Mouse (Mus musculus) cerebellum, adult 11-12 months (tissue): Measurements from ENCODE around the gene Maco1.

Experiments used
- DNase-seq: peaks from one replicate; pipeline ENCODE4 v3.0.0; 2022

Gene Maco1

DNA sequence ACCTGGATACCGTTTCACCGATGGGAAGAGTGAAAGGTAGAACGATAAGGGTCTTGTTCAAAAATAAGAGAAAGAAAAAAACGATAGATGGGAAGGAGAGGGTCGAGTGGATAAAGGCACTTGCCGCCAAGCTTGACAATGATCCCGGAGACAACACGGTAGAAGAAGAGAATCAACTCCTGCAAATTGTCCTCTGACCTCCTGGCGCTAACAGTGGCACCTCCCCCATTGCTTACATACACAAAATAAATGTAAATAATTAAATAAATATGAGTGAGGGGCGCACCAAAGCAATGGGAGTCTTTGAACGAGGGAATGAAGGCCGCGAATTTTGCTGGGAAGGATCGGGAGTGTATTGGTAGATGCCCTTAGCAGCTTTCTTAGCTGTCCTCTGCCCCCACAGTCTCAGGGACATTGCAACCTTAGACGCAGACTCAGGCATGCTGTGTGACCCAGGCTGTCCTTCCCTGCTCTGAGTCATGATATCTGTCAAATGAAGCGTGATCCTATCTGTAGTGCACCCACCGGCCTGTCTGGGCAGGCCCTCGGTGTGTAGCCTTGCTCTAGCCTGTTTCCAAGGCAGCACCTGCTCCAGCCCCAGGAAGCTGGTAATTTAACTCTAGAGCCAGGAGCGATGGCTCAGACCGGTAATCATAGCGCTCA lies 84.8 kb downstream of the Maco1 start:
- peak; percentile 85 for DNase-seq

- peak; percentile 77 for DNase-seq
Observed at GRCm38 (mm10) chr4:134767426-134768225, 85.5 kb downstream of the Maco1 start, which contains the start of gene Ldlrap1. TSS of gene Ldlrap1 (minus strand) at chr4:134768024.

DNA sequence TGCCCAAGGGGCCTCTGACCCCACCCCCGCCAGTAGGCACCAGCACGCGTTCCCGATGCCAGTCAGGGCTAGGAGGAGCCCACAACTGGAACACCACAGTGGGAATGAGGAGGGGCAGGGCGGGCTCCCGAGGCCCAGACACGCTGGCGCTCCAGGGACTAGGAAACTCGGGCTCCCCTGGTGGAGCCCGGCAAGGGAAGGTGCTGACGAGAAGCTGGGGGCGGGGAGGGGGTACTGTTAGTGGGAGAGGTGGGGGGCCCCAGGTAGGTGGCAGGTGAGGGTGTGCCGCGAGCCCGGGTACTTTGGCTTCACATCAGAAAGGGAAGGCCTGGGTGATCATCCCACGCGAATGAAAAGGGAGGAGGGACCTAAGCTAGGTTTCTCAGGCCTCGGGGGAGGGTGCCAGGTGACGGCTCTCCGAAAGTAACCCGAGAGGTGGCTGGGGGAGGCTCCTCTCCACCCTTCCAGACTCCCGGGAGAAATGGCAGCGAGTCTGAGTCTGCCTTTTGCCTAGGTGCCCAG lies 86.2 kb downstream of the Maco1 start:
- DNase-seq, result peak; percentile 77

- no peak for DNase-seq
Observed at GRCm38 (mm10) chr4:134766277-134766676, 86.9 kb downstream of the Maco1 start.

DNA sequence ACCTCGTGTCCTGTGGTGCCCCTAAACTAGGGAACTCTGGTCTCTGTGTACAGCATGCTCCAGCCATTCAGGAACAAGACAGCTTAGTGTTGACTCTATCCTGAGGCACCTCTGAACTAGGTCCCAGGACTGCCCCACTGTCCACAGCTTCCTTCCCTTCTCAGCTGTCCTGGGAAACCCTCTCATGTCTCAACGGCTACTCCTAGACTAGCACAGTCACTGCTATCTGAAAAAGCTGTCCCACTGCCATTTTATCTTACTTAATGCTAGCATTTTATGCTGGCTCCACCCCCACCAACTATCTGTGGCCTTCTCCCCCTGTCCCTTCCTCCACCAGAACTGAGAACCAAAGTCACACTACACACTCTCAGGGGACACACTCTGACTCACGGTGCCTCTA lies 88.8 kb downstream of the Maco1 start:
- no peak for DNase-seq

GRCm38 (mm10) chr4:134762360-134762759 lies 90.8 kb downstream of the Maco1 start:
- no peak for DNase-seq

DNA sequence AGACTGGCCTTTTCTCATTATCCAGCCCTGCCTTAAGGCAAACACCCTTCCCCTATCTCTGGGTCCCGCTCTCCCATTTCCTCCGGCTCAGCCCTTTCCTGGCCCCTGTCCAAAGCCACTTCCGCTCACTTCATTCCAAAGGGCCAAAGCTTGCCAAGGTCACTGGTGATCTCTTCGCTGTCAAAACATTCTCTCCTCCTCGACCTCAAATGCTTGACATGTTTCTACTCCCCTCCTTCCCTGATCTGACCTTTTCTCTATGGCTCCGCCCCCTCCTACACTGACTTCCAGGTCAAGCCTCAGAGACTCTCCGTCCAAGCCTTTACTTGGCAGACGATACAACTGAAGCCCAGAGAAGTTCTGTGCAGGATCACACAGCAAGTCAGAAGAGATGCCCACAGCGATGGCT lies 92.3 kb downstream of the Maco1 start:
- peak; percentile 45 for DNase-seq

DNA sequence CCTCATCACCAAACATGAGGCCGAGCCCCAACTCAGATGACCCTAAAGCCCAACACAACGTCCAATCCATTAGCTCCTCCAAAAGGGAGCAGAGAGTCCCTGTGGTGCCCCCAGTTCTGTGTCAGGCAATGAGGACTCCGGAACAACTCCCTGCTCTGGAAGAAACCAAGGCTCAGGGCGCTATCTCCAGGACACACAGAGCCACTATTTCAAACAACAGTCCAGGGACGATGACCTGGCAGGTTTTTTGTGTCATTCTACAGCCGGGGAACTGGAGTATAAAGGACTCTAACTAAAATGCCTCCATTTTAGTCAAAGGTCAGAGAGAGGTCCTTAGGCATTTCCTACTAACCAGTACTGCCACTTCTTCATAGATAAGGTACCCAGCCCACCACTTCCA lies 92.9 kb downstream of the Maco1 start:
- DNase-seq, result no peak

- no peak for DNase-seq
Observed at GRCm38 (mm10) chr4:134759564-134759963, 93.6 kb downstream of the Maco1 start.

GRCm38 (mm10) chr4:134758922-134759321 lies 94.2 kb downstream of the Maco1 start:
- no peak for DNase-seq

DNA sequence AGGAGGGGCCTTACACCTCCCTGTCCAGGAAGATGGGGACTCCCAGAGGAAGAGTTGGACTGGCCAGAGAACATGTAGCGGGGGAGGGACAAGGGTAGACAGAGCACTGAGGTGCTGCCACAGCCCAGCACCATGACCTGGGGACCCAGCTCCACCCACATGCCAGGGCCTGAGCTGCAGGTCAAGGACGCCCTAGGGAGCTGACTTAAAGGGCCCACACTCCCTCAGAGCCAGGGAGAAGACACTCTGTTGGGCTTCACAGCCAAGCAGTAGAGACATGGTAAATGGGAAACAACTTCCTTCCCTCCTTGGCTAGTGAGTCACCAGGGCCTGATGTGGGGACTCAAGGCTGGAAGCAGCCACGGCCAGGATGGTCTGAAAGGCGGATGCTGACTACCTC lies 94.8 kb downstream of the Maco1 start:
- no peak for DNase-seq

- no peak for DNase-seq
Observed at GRCm38 (mm10) chr4:134756953-134757352, 96.2 kb downstream of the Maco1 start.

DNA sequence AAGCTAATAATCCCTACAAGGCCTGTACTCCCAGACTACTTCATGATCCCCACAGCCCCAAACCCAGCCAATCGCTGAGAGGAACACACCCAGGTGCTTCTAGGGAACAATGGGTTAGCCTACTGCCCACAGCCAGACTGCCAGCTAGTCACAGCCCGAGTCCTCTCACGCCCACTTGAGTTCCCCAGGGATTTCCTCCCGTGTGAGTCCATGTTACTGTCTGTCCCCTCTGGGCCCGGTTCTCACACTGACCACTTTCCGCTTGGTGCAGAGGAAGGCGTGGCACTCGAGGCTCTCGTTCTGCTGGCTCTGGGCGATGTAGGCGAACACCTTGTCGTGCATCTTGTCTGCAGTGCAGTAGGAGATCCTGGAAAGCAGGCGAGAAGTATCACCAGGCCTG lies 98.2 kb downstream of the Maco1 start:
- DNase-seq, result no peak

DNA sequence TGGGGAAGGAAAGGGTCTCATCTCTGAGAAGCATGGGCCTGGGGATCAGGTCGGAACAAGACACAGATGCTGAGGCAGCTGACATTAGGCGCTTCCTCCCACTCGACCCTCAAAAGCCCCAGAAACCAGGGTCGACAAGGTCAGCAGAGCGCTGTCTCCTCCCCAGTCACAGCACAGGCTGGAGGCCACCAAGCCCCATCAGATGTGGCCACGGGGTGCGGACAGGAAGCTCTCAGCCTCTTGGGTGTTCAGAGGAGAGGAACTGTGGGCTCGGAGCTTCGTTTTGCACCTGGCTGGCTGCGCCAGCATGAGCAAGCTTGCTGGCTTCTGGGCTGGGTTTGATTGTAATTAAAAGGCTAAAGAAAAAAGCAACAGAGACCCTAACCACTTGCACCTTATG lies 98.8 kb downstream of the Maco1 start:
- no peak for DNase-seq

DNA sequence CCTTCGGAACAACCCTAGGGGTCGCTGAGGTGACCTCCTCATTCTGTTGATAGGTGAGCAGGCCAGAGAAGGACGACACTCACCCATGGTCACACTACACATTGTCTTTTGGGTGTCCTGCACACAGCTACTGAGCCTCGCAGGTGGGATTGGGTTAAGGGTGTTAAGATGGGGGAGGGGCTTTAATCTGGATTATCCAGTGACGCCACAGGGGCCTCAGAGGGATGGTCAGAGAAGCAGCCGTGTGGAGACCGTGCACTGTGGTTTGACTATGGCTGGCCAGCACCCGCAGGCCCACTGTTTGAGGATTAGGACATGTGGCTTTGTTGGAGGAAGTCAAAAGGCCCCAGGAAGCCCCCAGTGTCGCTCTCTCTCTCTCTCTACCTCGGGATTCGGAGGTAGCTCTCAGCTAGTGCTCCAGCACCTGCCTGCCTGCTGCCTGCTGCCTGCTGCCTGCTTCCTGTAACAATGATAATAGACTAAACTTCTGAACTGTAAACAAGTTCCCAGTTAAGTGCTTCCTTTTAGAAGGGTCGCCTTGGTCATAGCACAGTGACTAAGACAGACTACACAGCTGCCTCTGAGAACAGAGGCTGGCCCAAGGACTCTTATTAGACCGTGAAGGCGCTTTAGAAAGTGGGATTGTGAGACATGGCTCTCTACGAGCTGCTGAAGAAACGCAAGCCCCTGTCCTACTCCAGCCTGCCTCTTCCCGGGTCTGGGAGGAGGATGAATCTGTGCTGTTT lies 99.5 kb downstream of the Maco1 start:
- no peak for DNase-seq

GRCm38 (mm10) chr4:134752911-134753426 lies 100.2 kb downstream of the Maco1 start:
- no peak for DNase-seq
